Mouse (Mus musculus) cerebellum, adult 2 months (tissue): ENCODE measurements at regions not wholly inside any gene's neighbourhood (a gene's known extent, or its start where the extent isn't known, plus 50 kb on each side); places are given as distances from the start of the nearest gene placed in this dataset.

ENCODE experiments used
- CTCF ChIP-seq: fragments of 200-500 bp; IDR thresholded peaks from 2 replicates; pipeline ENCODE4 v1.5.1; 2011; ENCODE audit warnings: low read depth, mild to moderate bottlenecking, control low read depth, low read length, moderate library complexity, borderline replicate concordance; ENCODE audit not compliant: insufficient read depth
- POLR2A ChIP-seq: fragments of 200-500 bp; IDR thresholded peaks from 2 replicates; pipeline ENCODE4 v1.6.1; 2011; ENCODE audit warnings: low read length, control low read depth, borderline replicate concordance; ENCODE audit not compliant: insufficient read depth

GRCm38 (mm10) chr5:118468739-118469138 lies 91.7 kb upstream of the Med13l start:
- TF ChIP-seq CTCF (no peak), POLR2A (no peak)
